In the genomic region with DNA sequence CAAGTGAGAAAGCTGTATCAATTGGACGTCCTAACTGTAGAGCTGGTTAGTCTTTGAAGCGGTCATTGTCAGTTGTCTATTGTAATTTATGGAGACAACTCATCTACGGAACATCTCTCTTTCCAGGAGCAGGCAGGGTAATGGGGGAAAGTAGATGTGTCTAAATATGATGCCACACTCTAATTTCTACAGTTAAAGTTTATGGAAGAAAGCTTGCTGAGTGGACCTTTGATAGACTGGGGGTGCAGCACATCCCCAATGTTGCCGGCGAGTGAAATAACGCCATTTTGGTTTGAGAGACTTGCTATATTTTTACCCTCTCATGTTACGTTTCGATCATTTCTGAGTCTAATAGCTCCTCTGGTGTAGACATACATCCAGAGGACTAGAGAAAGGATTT, we compare ENCODE assay signal across 8 mouse cellular contexts. TPM values are rescaled to one million over a fixed set of nuclear protein-coding genes. Genes with fewer than 3 reads are reported as not detected.
DNase-seq lines count a peak whose midpoint lies in the region; ATAC-seq and TF ChIP-seq lines count a peak whose summit lies in the region.

No protein-coding gene starts in this region.

- H3K4me3 ChIP-seq in E14TG2a.4 (replicated peaks; ENCODE audit: low read length) = peak overlapping the region; percentile 89
- peak overlapping the region; percentile 91 for H3K4me3 ChIP-seq in heart, embryonic 16.5 days (ENCODE audit: low read length)
- peak overlapping the region; percentile 43 for H3K4me3 ChIP-seq in liver, postnatal 0 days (ENCODE audit: low read depth, low read length)

- H3K9me3 ChIP-seq in E14TG2a.4 (ENCODE audit: low read length) = no peaks in the 10 kb centered on the region
- H3K9me3 ChIP-seq in heart, embryonic 16.5 days (replicated peaks; ENCODE audit: control insufficient read depth, low read length) = no peaks in the 10 kb centered on the region
- no peaks in the 10 kb centered on the region for H3K9me3 ChIP-seq in liver, postnatal 0 days (ENCODE audit: low read length)

- peak overlapping the region; percentile 93 for H3K9ac ChIP-seq in heart, embryonic 16.5 days (ENCODE audit: low read length)
- no peak overlapping the region for H3K9ac ChIP-seq in liver, postnatal 0 days (replicated peaks)

- H3K27ac ChIP-seq in heart, embryonic 16.5 days (ENCODE audit: low read length) = peak overlapping the region; percentile 96
- no peak overlapping the region for H3K27ac ChIP-seq in liver, postnatal 0 days (ENCODE audit: low read depth)

- H3K27me3 ChIP-seq in E14TG2a.4 (ENCODE audit: insufficient read depth, low read length) = peaks cover 69% of the 10 kb centered on the region
- no peaks in the 10 kb centered on the region for H3K27me3 ChIP-seq in heart, embryonic 16.5 days (ENCODE audit: control insufficient read depth, insufficient read depth, low read length)
- H3K27me3 ChIP-seq in liver, postnatal 0 days (ENCODE audit: insufficient read depth, low read length) = peaks cover 69% of the 10 kb centered on the region

- no peak for TF ChIP-seq EP300 in liver, postnatal 0 days (IDR thresholded peaks at IDR 0.05; ENCODE audit: low read depth)

- H3K4me2 ChIP-seq in heart, embryonic 16.5 days (ENCODE audit: low read depth, low read length) = peak overlapping the region; percentile 87
- peak overlapping the region; percentile 74 for H3K4me2 ChIP-seq in liver, postnatal 0 days (ENCODE audit: low read depth, low read length)

- H3K36me3 ChIP-seq in E14TG2a.4 (ENCODE audit: insufficient read depth, low read length) = no peaks in the 10 kb centered on the region
- H3K36me3 ChIP-seq in heart, embryonic 16.5 days (ENCODE audit: control insufficient read depth, insufficient read depth) = no peaks in the 10 kb centered on the region
- no peaks in the 10 kb centered on the region for H3K36me3 ChIP-seq in liver, postnatal 0 days (replicated peaks; ENCODE audit: insufficient read depth, low read length)

- no peak for TF ChIP-seq CTCF in E14TG2a.4 (conservative IDR thresholded peaks at IDR 0.05; ENCODE audit: low read length)
- TF ChIP-seq CTCF in liver, postnatal 0 days (IDR thresholded peaks at IDR 0.05; ENCODE audit: low read depth) = no peak

- peak; percentile 77 for DNase-seq in heart, adult 11 months
- DNase-seq in heart, postnatal 10 days = no peak
- no peak for DNase-seq in liver, postnatal 0 days
- no peak for DNase-seq in right cerebral cortex, postnatal 14 days
- DNase-seq in adrenal gland, postnatal 4 days (ENCODE audit: low spot score in 2 of 2) = no peak

- peaks cover 39% of the 10 kb centered on the region for H3K4me1 ChIP-seq in E14TG2a.4 (replicated peaks; ENCODE audit: low read depth, low read length)
- peaks cover 17% of the 10 kb centered on the region for H3K4me1 ChIP-seq in heart, embryonic 16.5 days (ENCODE audit: control insufficient read depth, insufficient read depth, low read length)
- peaks cover 3% of the 10 kb centered on the region; the same call in 1 of the 2 replicates for H3K4me1 ChIP-seq in liver, postnatal 0 days (ENCODE audit: insufficient read depth)

- no peak for ATAC-seq in heart, embryonic 16.5 days (replicated peaks; ENCODE audit: extremely low read depth, insufficient read depth, low FRiP score)
- no peak for ATAC-seq in liver, postnatal 0 days
- no peak for ATAC-seq in cerebellum, adult (ENCODE audit: insufficient number of reproducible peaks, low FRiP score, low TSS enrichment)

- 0% methylated on average over 8 of the region's 8 CpGs for WGBS in heart, embryonic 16.5 days
- WGBS in liver, postnatal 0 days (ENCODE audit: insufficient replicate concordance) = 2% methylated on average over 8 of the region's 8 CpGs

- intact Hi-C loops in heart, postnatal 10 days (cut with DNase I) = loop anchor here (5.0 to 10.0 kb wide), 2 partner anchors 1107 to 1270 kb away; no protein-coding TSS in a partner anchor

RNA-seq across cellular contexts. Expression of a gene that starts 2.5 kb away (rescaled TPM):
- 10 to 100 TPM; 11.8 to 18.0 TPM for total RNA-seq in heart, postnatal 10 days (2021)
- polyA plus RNA-seq in heart, embryonic 16.5 days (2015; fragmentation: Nextera tagmentation; extraction: Ambion mirVana) = 14.4 and 17.8 TPM in 2 replicates
- 0.46 and 0.48 TPM in 2 replicates for polyA plus RNA-seq in liver, postnatal 0 days (2015; fragmentation: Nextera tagmentation; extraction: Ambion mirVana)
- 10 to 100 TPM; 19.6 to 23.4 TPM for total RNA-seq in adrenal gland, postnatal 4 days (2021)
